Mouse (Mus musculus) hindbrain, embryonic 12.5 days (tissue): ENCODE measurements at regions not wholly inside any gene's neighbourhood (a gene's known extent, or its start where the extent isn't known, plus 50 kb on each side); places are given as distances from the start of the nearest gene placed in this dataset.

Experiments
- ATAC-seq: fragments of 200-750 bp; cut with Nextera tagmentation; 2 replicates; pipeline ENCODE4 v1.8.0; 2017; ENCODE audit warnings: moderate TSS enrichment; ENCODE audit not compliant: low FRiP score
- H3K27ac ChIP-seq: fragments of 300-500 bp; sonication (generic); 2 replicates; pipeline ENCODE4 v1.5.1; 2016; ENCODE audit warnings: mild to moderate bottlenecking
- H3K27me3 ChIP-seq: fragments of 300-500 bp; sonication (generic); 2 replicates; pipeline ENCODE4 v1.6.1; 2016; ENCODE audit warnings: mild to moderate bottlenecking
- H3K36me3 ChIP-seq: fragments of 300-500 bp; sonication (generic); 2 replicates; pipeline ENCODE4 v1.6.1; 2016; ENCODE audit warnings: mild to moderate bottlenecking
- H3K4me1 ChIP-seq: fragments of 300-500 bp; sonication (generic); 2 replicates; pipeline ENCODE4 v1.6.1; 2016
- H3K4me2 ChIP-seq: fragments of 300-500 bp; sonication (generic); replicated peaks from 2 replicates; pipeline ENCODE4 v1.6.1; 2016; ENCODE audit warnings: mild to moderate bottlenecking
- H3K4me3 ChIP-seq: fragments of 300-500 bp; sonication (generic); 2 replicates; pipeline ENCODE4 v1.5.1; 2016; ENCODE audit warnings: mild to moderate bottlenecking
- H3K9ac ChIP-seq: fragments of 300-500 bp; sonication (generic); 2 replicates; pipeline ENCODE4 v1.6.1; 2016; ENCODE audit warnings: mild to moderate bottlenecking, moderate library complexity
- H3K9me3 ChIP-seq: fragments of 300-500 bp; sonication (generic); replicated peaks from 2 replicates; pipeline ENCODE4 v1.6.1; 2016; ENCODE audit warnings: mild to moderate bottlenecking
- WGBS: fragments of 180-500 bp; shearing (Covaris S2); methylation state at CpG from one replicate; pipeline ENCODE4 v1.1.7; 2016; 5-methylcytosine and 5-hydroxymethylcytosine counted together

- Histone ChIP-seq H3K27ac (no peak overlapping the region), H3K9me3 (no peaks in the 10 kb centered on the region), H3K27me3 (no peaks in the 10 kb centered on the region), H3K4me3 (no peak overlapping the region), H3K4me2 (no peak overlapping the region), H3K36me3 (no peaks in the 10 kb centered on the region), H3K9ac (no peak overlapping the region), H3K4me1 (peaks cover 8% of the 10 kb centered on the region)
- ATAC-seq: no peak
- 66% methylated on average over 15 of the region's 15 CpGs for WGBS
Observed at GRCm38 (mm10) chr13:44360725-44361290, 368.5 kb upstream of the Jarid2 start.

- Histone ChIP-seq H3K36me3 (no peaks in the 10 kb centered on the region), H3K9ac (no peak overlapping the region)
Observed at GRCm38 (mm10) chr13:44362293-44363005, 366.8 kb upstream of the Jarid2 start.

GRCm38 (mm10) chr13:44363016-44363415 lies 366.3 kb upstream of the Jarid2 start:
- 4% methylated on average over 2 of the region's 2 CpGs for WGBS
- Histone ChIP-seq H3K27me3 (no peaks in the 10 kb centered on the region), H3K9ac (no peak overlapping the region), H3K4me2 (no peak overlapping the region), H3K36me3 (no peaks in the 10 kb centered on the region), H3K4me3 (no peak overlapping the region), H3K27ac (no peak overlapping the region), H3K4me1 (peaks cover 8% of the 10 kb centered on the region), H3K9me3 (no peaks in the 10 kb centered on the region)
- no peak for ATAC-seq

More at GRCm38 (mm10) chr13:44362293-44363005, 366.8 kb upstream of the Jarid2 start:
- H3K27me3 ChIP-seq: no peaks in the 10 kb centered on the region
- 49% methylated on average over 15 of the region's 15 CpGs for WGBS
- H3K4me3 ChIP-seq: no peak overlapping the region
- no peak overlapping the region for H3K4me2 ChIP-seq
- H3K27ac ChIP-seq: no peak overlapping the region
- ATAC-seq: no peak
- H3K9me3 ChIP-seq: no peaks in the 10 kb centered on the region
- peaks cover 8% of the 10 kb centered on the region for H3K4me1 ChIP-seq

- Histone ChIP-seq H3K27me3 (peaks cover 2% of the 10 kb centered on the region; the same call in 1 of the 2 replicates), H3K4me2 (no peak overlapping the region), H3K4me1 (no peaks in the 10 kb centered on the region), H3K36me3 (no peaks in the 10 kb centered on the region), H3K9me3 (no peaks in the 10 kb centered on the region), H3K27ac (no peak overlapping the region), H3K9ac (no peak overlapping the region), H3K4me3 (no peak overlapping the region)
- WGBS: 58% methylated on average over 7 of the region's 7 CpGs
- no peak for ATAC-seq
Observed at GRCm38 (mm10) chr13:44369301-44369700, 360.0 kb upstream of the Jarid2 start.

- no peaks in the 10 kb centered on the region for H3K9me3 ChIP-seq
- peaks cover 2% of the 10 kb centered on the region for H3K27me3 ChIP-seq
- H3K4me1 ChIP-seq: peaks cover 20% of the 10 kb centered on the region
- WGBS: 86% methylated on average over 6 of the region's 6 CpGs
- no peak for ATAC-seq
- H3K4me2 ChIP-seq: no peak overlapping the region
- H3K27ac ChIP-seq: no peak overlapping the region
- no peak overlapping the region for H3K4me3 ChIP-seq
- H3K36me3 ChIP-seq: no peaks in the 10 kb centered on the region
- no peak overlapping the region for H3K9ac ChIP-seq
Observed at GRCm38 (mm10) chr13:44372361-44372877, 356.9 kb upstream of the Jarid2 start.

GRCm38 (mm10) chr13:44375476-44376159 lies 353.7 kb upstream of the Jarid2 start:
- Histone ChIP-seq H3K9ac (no peak overlapping the region), H3K27me3 (peaks cover 2% of the 10 kb centered on the region), H3K36me3 (no peaks in the 10 kb centered on the region), H3K4me1 (peaks cover 20% of the 10 kb centered on the region), H3K9me3 (no peaks in the 10 kb centered on the region), H3K4me3 (no peak overlapping the region), H3K4me2 (no peak overlapping the region), H3K27ac (no peak overlapping the region)
- ATAC-seq: peak; percentile 60
- 23% methylated on average over 13 of the region's 13 CpGs for WGBS

- H3K27ac ChIP-seq: no peak overlapping the region
- ATAC-seq: peak; percentile 2; the same call in 1 of the 2 replicates
- H3K9me3 ChIP-seq: no peaks in the 10 kb centered on the region
Observed at GRCm38 (mm10) chr13:44376160-44376488, 353.1 kb upstream of the Jarid2 start.

GRCm38 (mm10) chr13:44381721-44382450 lies 347.4 kb upstream of the Jarid2 start:
- ATAC-seq: no peak
- Histone ChIP-seq H3K9me3 (no peaks in the 10 kb centered on the region), H3K4me3 (no peak overlapping the region), H3K27me3 (0 out of 2 replicates have a peak, but pooled peaks cover 3% of the 10 kb centered on the region), H3K36me3 (no peaks in the 10 kb centered on the region), H3K27ac (no peak overlapping the region), H3K4me1 (0 out of 2 replicates have a peak, but pooled peaks cover 11% of the 10 kb centered on the region), H3K9ac (no peak overlapping the region), H3K4me2 (no peak overlapping the region)
- WGBS: 26% methylated on average over 7 of the region's 7 CpGs

More at GRCm38 (mm10) chr13:44376160-44376488, 353.1 kb upstream of the Jarid2 start:
- Histone ChIP-seq H3K27me3 (peaks cover 2% of the 10 kb centered on the region), H3K4me1 (peaks cover 20% of the 10 kb centered on the region), H3K4me3 (no peak overlapping the region), H3K36me3 (no peaks in the 10 kb centered on the region), H3K4me2 (no peak overlapping the region), H3K9ac (no peak overlapping the region)
- WGBS: 16% methylated on average over 3 of the region's 3 CpGs

GRCm38 (mm10) chr13:44383322-44383721 lies 346.0 kb upstream of the Jarid2 start:
- Histone ChIP-seq H3K4me2 (no peak overlapping the region), H3K4me1 (0 out of 2 replicates have a peak, but pooled peaks cover 11% of the 10 kb centered on the region), H3K9me3 (0 out of 2 replicates have a peak, but pooled peaks cover 3% of the 10 kb centered on the region), H3K9ac (no peak overlapping the region), H3K4me3 (no peak overlapping the region), H3K27ac (no peak overlapping the region), H3K27me3 (0 out of 2 replicates have a peak, but pooled peaks cover 3% of the 10 kb centered on the region), H3K36me3 (no peaks in the 10 kb centered on the region)
- no peak for ATAC-seq
- 62% methylated on average over 11 of the region's 11 CpGs for WGBS

- no peak overlapping the region for H3K4me3 ChIP-seq
- ATAC-seq: no peak
Observed at GRCm38 (mm10) chr13:44386767-44387166, 342.5 kb upstream of the Jarid2 start.

GRCm38 (mm10) chr13:44389696-44390095 lies 339.6 kb upstream of the Jarid2 start:
- Histone ChIP-seq H3K9me3 (0 out of 2 replicates have a peak, but pooled peaks cover 3% of the 10 kb centered on the region), H3K4me1 (no peaks in the 10 kb centered on the region), H3K4me3 (no peak overlapping the region), H3K27me3 (no peaks in the 10 kb centered on the region), H3K27ac (no peak overlapping the region), H3K9ac (no peak overlapping the region), H3K36me3 (no peaks in the 10 kb centered on the region), H3K4me2 (no peak overlapping the region)
- no peak for ATAC-seq
- WGBS: 88% methylated on average over 5 of the region's 5 CpGs

More at GRCm38 (mm10) chr13:44386767-44387166, 342.5 kb upstream of the Jarid2 start:
- H3K36me3 ChIP-seq: no peaks in the 10 kb centered on the region
- no peak overlapping the region for H3K9ac ChIP-seq
- 0 out of 2 replicates have a peak, but pooled peaks cover 3% of the 10 kb centered on the region for H3K9me3 ChIP-seq
- no peak overlapping the region for H3K4me2 ChIP-seq
- WGBS: 91% methylated on average over 8 of the region's 8 CpGs
- no peak overlapping the region for H3K27ac ChIP-seq
- 0 out of 2 replicates have a peak, but pooled peaks cover 3% of the 10 kb centered on the region for H3K27me3 ChIP-seq
- 0 out of 2 replicates have a peak, but pooled peaks cover 11% of the 10 kb centered on the region for H3K4me1 ChIP-seq
